Mouse (Mus musculus): ENCODE data around the gene Thsd7a. TPM values are rescaled to one million over a fixed set of nuclear protein-coding genes. Genes with fewer than 3 reads are reported as not detected.

Gene Thsd7a
- polyA plus RNA-seq, 1 experiment, result 0.42 TPM

DNA sequence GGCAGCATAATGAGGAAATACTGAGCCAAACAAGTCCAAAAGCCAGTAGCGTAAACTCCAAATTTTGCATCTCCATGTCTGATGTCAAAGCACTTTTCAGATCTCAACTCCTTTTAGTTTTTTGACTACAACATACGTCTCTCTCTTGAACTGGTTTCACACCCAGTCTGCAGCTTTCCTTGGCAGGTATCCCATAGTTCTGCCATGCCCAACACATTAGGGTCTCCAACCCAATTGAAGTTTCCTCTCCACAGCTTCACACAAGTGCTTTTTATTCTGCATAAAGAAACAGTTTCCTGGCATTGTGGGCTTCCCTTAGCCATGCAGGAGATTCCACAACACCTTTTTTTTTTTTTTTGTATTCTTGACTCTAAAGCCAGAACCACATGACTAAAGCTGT lies 50.1 kb downstream of the Thsd7a start:
- TF ChIP-seq POLR2A (IDR thresholded peaks at IDR 0.05; ENCODE audit: control insufficient read depth, extremely low read depth, insufficient read depth, low read length, poor library complexity), result no peak
- TF ChIP-seq CTCF (IDR thresholded peaks at IDR 0.05; ENCODE audit: borderline replicate concordance, control insufficient read depth, extremely low read depth, insufficient read depth, low read length, poor library complexity), result no peak
- DNase-seq, result no peak
- no peaks in the 10 kb centered on the region for H3K27me3 ChIP-seq (ENCODE audit: control insufficient read depth, insufficient read depth, low read length)
- no peak overlapping the region for H3K27ac ChIP-seq (ENCODE audit: control insufficient read depth, insufficient read depth, low read length)
- H3K4me1 ChIP-seq (replicated peaks; ENCODE audit: control insufficient read depth, insufficient read depth, low read length), result no peaks in the 10 kb centered on the region
- 91% methylated on average over 2 of the region's 2 CpGs for WGBS
- no peaks in the 10 kb centered on the region for H3K36me3 ChIP-seq (ENCODE audit: control insufficient read depth, insufficient read depth, low read length)
- no peak overlapping the region for H3K4me3 ChIP-seq (ENCODE audit: control insufficient read depth, insufficient read depth, low read length)

- no peak overlapping the region for H3K27ac ChIP-seq (ENCODE audit: control insufficient read depth, insufficient read depth, low read length)
- no peaks in the 10 kb centered on the region for H3K36me3 ChIP-seq (ENCODE audit: control insufficient read depth, insufficient read depth, low read length)
- no peak for DNase-seq
- WGBS, result 100% methylated on average over 1 of the region's 1 CpGs
- no peaks in the 10 kb centered on the region for H3K4me1 ChIP-seq (replicated peaks; ENCODE audit: control insufficient read depth, insufficient read depth, low read length)
- H3K4me3 ChIP-seq (ENCODE audit: control insufficient read depth, insufficient read depth, low read length), result no peak overlapping the region
- H3K27me3 ChIP-seq (ENCODE audit: control insufficient read depth, insufficient read depth, low read length), result no peaks in the 10 kb centered on the region
- no peak for TF ChIP-seq POLR2A (IDR thresholded peaks at IDR 0.05; ENCODE audit: control insufficient read depth, extremely low read depth, insufficient read depth, low read length, poor library complexity)
- no peak for TF ChIP-seq CTCF (IDR thresholded peaks at IDR 0.05; ENCODE audit: borderline replicate concordance, control insufficient read depth, extremely low read depth, insufficient read depth, low read length, poor library complexity)
Observed at GRCm38 (mm10) chr6:12693689-12694088, 55.5 kb downstream of the Thsd7a start.

GRCm38 (mm10) chr6:12693239-12693638 lies 56.0 kb downstream of the Thsd7a start:
- 93% methylated on average over 3 of the region's 3 CpGs for WGBS
- no peaks in the 10 kb centered on the region for H3K27me3 ChIP-seq (ENCODE audit: control insufficient read depth, insufficient read depth, low read length)
- no peaks in the 10 kb centered on the region for H3K4me1 ChIP-seq (replicated peaks; ENCODE audit: control insufficient read depth, insufficient read depth, low read length)
- no peak overlapping the region for H3K27ac ChIP-seq (ENCODE audit: control insufficient read depth, insufficient read depth, low read length)
- no peak for TF ChIP-seq POLR2A (IDR thresholded peaks at IDR 0.05; ENCODE audit: control insufficient read depth, extremely low read depth, insufficient read depth, low read length, poor library complexity)
- no peak for TF ChIP-seq CTCF (IDR thresholded peaks at IDR 0.05; ENCODE audit: borderline replicate concordance, control insufficient read depth, extremely low read depth, insufficient read depth, low read length, poor library complexity)
- no peak overlapping the region for H3K4me3 ChIP-seq (ENCODE audit: control insufficient read depth, insufficient read depth, low read length)
- DNase-seq, result no peak
- H3K36me3 ChIP-seq (ENCODE audit: control insufficient read depth, insufficient read depth, low read length), result no peaks in the 10 kb centered on the region

DNA sequence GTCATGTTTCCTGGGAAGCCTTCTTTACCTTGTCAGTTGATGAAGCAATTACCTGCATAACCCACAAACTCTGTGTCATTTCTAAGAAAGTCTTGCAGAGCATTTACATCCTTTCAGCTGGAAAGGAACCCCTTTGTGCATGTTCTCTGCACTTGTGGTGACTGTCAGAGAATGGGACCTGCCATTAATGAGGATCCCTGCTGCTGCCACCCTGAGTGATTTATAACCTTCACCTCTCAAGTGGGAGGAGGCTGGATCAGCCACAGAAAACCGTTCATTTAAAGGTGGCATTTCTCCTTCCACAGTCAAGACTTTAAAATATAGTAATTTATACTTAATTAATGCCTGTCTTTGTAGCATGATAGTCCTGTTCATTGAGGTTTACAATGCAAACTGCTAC lies 99.6 kb downstream of the Thsd7a start:
- H3K4me3 ChIP-seq (ENCODE audit: control insufficient read depth, insufficient read depth, low read length), result no peak overlapping the region
- TF ChIP-seq POLR2A (IDR thresholded peaks at IDR 0.05; ENCODE audit: control insufficient read depth, extremely low read depth, insufficient read depth, low read length, poor library complexity) (no peak), CTCF (IDR thresholded peaks at IDR 0.05; ENCODE audit: borderline replicate concordance, control insufficient read depth, extremely low read depth, insufficient read depth, low read length, poor library complexity) (no peak)

DNA sequence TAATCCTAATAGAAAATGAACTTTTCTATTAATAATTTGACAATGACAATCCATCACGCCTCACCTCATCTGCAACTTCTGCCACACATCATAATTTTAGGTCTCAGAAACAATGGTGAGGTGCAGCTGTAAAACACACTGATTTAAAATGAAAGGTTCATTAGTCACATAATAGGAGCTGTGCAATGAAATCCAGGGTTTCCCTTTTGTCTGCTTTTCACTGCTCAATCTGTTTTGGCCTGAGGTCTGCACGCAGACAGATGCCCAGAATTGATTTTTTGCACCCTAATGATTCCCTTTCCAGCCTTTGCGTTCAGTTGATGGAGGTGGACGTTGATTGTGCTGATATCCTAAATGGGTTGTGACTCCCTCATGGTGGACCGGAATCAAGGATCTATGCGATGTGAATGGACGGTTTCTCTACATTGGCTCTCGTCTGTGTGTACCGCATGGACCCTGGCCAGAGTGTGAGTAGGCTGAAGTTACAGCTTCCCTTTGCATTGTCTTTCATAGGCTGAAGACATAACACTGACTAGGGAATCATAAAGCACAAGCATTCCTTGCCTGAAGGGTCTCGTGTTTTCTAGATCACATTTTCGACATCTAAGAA lies 120.5 kb downstream of the Thsd7a start:
- Histone ChIP-seq H3K4me1 (replicated peaks; ENCODE audit: control insufficient read depth, insufficient read depth, low read length) (no peaks in the 10 kb centered on the region), H3K36me3 (ENCODE audit: control insufficient read depth, insufficient read depth, low read length) (no peaks in the 10 kb centered on the region), H3K27me3 (ENCODE audit: control insufficient read depth, insufficient read depth, low read length) (no peaks in the 10 kb centered on the region), H3K27ac (ENCODE audit: control insufficient read depth, insufficient read depth, low read length) (no peak overlapping the region), H3K4me3 (ENCODE audit: control insufficient read depth, insufficient read depth, low read length) (no peak overlapping the region)
- no peak for TF ChIP-seq POLR2A (IDR thresholded peaks at IDR 0.05; ENCODE audit: control insufficient read depth, extremely low read depth, insufficient read depth, low read length, poor library complexity)
- TF ChIP-seq CTCF (IDR thresholded peaks at IDR 0.05; ENCODE audit: borderline replicate concordance, control insufficient read depth, extremely low read depth, insufficient read depth, low read length, poor library complexity), result no peak
- 92% methylated on average over 11 of the region's 11 CpGs for WGBS
- no peak for DNase-seq

More for the DNA sequence above, 99.6 kb downstream of the Thsd7a start:
- 20% methylated on average over 1 of the region's 1 CpGs for WGBS
- Histone ChIP-seq H3K27ac (ENCODE audit: control insufficient read depth, insufficient read depth, low read length) (no peak overlapping the region), H3K36me3 (ENCODE audit: control insufficient read depth, insufficient read depth, low read length) (no peaks in the 10 kb centered on the region), H3K27me3 (ENCODE audit: control insufficient read depth, insufficient read depth, low read length) (no peaks in the 10 kb centered on the region), H3K4me1 (replicated peaks; ENCODE audit: control insufficient read depth, insufficient read depth, low read length) (no peaks in the 10 kb centered on the region)
- no peak for DNase-seq

GRCm38 (mm10) chr6:12606638-12607246 lies 142.5 kb downstream of the Thsd7a start:
- H3K27ac ChIP-seq (ENCODE audit: control insufficient read depth, insufficient read depth, low read length), result no peak overlapping the region
- WGBS, result 98% methylated on average over 13 of the region's 13 CpGs
- no peaks in the 10 kb centered on the region for H3K27me3 ChIP-seq (ENCODE audit: control insufficient read depth, insufficient read depth, low read length)
- H3K4me1 ChIP-seq (replicated peaks; ENCODE audit: control insufficient read depth, insufficient read depth, low read length), result no peaks in the 10 kb centered on the region
- H3K4me3 ChIP-seq (ENCODE audit: control insufficient read depth, insufficient read depth, low read length), result no peak overlapping the region
- no peak for DNase-seq
- H3K36me3 ChIP-seq (ENCODE audit: control insufficient read depth, insufficient read depth, low read length), result no peaks in the 10 kb centered on the region
- no peak for TF ChIP-seq POLR2A (IDR thresholded peaks at IDR 0.05; ENCODE audit: control insufficient read depth, extremely low read depth, insufficient read depth, low read length, poor library complexity)
- no peak for TF ChIP-seq CTCF (IDR thresholded peaks at IDR 0.05; ENCODE audit: borderline replicate concordance, control insufficient read depth, extremely low read depth, insufficient read depth, low read length, poor library complexity)

Measured in thymus, adult 2 months (tissue).